Mouse (Mus musculus) kidney, embryonic 15.5 days (tissue): ENCODE data around the gene Klk1b4. TPM values are rescaled to one million over a fixed set of nuclear protein-coding genes. Genes with fewer than 3 reads are reported as not detected.

Experiments
- ATAC-seq: fragments of 200-750 bp; cut with Nextera tagmentation; replicated peaks from 2 replicates; pipeline ENCODE4 v1.8.0; 2017; ENCODE audit warnings: moderate TSS enrichment; ENCODE audit not compliant: low FRiP score
- H3K27ac ChIP-seq: fragments of 300-500 bp; sonication (generic); 2 replicates; pipeline ENCODE4 v1.5.1; 2015; ENCODE audit warnings: mild to moderate bottlenecking, inconsistent platforms
- H3K27me3 ChIP-seq: fragments of 300-500 bp; sonication (generic); 2 replicates; pipeline ENCODE4 v1.6.1; 2015; ENCODE audit warnings: inconsistent platforms
- H3K36me3 ChIP-seq: fragments of 300-500 bp; sonication (generic); 2 replicates; pipeline ENCODE4 v1.6.1; 2015; ENCODE audit warnings: inconsistent platforms
- H3K4me1 ChIP-seq: fragments of 300-500 bp; sonication (generic); 2 replicates; pipeline ENCODE4 v1.6.1; 2015; ENCODE audit warnings: inconsistent platforms
- H3K4me2 ChIP-seq: fragments of 300-500 bp; sonication (generic); 2 replicates; pipeline ENCODE4 v1.6.1; 2015; ENCODE audit warnings: moderate library complexity, mild to moderate bottlenecking, inconsistent platforms
- H3K4me3 ChIP-seq: fragments of 300-500 bp; sonication (generic); replicated peaks from 2 replicates; pipeline ENCODE4 v1.5.1; 2015; ENCODE audit warnings: mild to moderate bottlenecking, inconsistent platforms
- H3K9ac ChIP-seq: fragments of 300-500 bp; sonication (generic); 2 replicates; pipeline ENCODE4 v1.6.1; 2015; ENCODE audit warnings: mild to moderate bottlenecking, inconsistent platforms
- H3K9me3 ChIP-seq: fragments of 300-500 bp; sonication (generic); replicated peaks from 2 replicates; pipeline ENCODE4 v1.6.1; 2016; ENCODE audit warnings: inconsistent platforms
- WGBS: fragments of 180-500 bp; shearing (Covaris S2); methylation state at CpG from one replicate; pipeline ENCODE4 v1.1.7; 2015; ENCODE audit warnings: mixed read lengths; 5-methylcytosine and 5-hydroxymethylcytosine counted together
- polyA plus RNA-seq: library from polyadenylated mRNA; unstranded; fragments of >200 nt; fragmentation: Nextera tagmentation; extraction: Ambion mirVana; gene quantifications from 2 replicates; pipeline ENCODE4 v1.2.1, GENCODE M21; 2015

The Klk1b4 gene
- polyA plus RNA-seq, 1 experiment from 2014 or later = not detected

DNA sequence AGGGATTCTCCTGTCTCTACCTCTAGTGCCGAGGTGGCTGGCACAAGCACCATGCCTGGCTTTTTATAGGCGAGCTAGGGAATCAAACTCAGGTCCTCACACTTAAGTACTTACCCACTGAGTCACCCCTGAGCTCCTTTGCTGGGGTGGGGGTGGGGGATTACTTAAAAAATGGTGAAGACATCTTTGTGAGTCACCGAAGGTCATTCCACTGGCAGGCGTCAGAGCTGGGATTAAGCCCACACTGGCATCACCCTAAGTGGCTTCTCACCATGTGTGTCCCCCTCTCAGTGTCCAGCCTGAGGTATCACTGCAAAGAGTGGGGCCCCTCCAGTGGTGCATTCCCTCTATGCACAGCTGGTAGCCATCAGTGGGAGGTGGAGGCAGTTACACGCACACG lies 53.2 kb downstream of the Klk1b4 start:
- WGBS = 75% methylated on average over 6 of the region's 6 CpGs
- Histone ChIP-seq H3K36me3 (no peaks in the 10 kb centered on the region), H3K4me2 (no peak overlapping the region), H3K9me3 (no peaks in the 10 kb centered on the region), H3K4me3 (no peak overlapping the region), H3K9ac (no peak overlapping the region), H3K27ac (no peak overlapping the region), H3K27me3 (peaks cover 21% of the 10 kb centered on the region), H3K4me1 (peaks cover 6% of the 10 kb centered on the region)
- ATAC-seq = no peak

DNA sequence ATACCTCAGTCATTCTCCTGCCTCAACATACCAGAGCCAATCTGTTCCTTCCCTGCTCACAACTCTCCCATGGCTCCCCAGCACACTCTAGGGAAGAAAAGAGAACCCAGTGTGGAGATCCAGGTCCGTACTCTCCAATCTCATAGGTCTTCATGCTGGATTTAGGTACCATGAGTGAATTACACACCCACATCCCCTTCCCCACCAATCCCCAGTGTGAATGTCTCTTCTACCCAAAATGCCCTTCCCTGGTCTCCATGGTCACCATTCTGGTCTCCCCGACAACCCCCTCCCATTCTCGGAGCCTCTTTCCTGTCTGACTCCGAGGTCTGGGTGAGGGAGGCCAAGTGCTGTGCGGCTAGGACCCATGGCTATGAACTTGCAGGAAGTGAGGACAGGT lies 53.9 kb downstream of the Klk1b4 start, which contains the start of gene Gm15517:
TSS of gene Gm15517 (plus strand) at position 301 of the 400 bp plus-strand sequence.
- no peak within 1 kb of the TSS for H3K4me3 ChIP-seq
- ATAC-seq = no peak
- no peaks in the 10 kb centered on the region for H3K36me3 ChIP-seq
- no peak within 1 kb of the TSS for H3K27ac ChIP-seq
- H3K4me1 ChIP-seq = peaks cover 6% of the 10 kb centered on the region
- peaks cover 24% of the 10 kb centered on the region for H3K27me3 ChIP-seq
- no peaks in the 10 kb centered on the region for H3K9me3 ChIP-seq
- 54% methylated on average over 5 of the region's 5 CpGs for whole genome bisulfite sequencing
- H3K4me2 ChIP-seq = no peak within 1 kb of the TSS
- no peak within 1 kb of the TSS for H3K9ac ChIP-seq

Other genes starting within 250 kb of the Klk1b4 start
- gene Klk1b1, start 240.7 kb upstream of the Klk1b4 start, polyA plus RNA-seq = not detected in 2 replicates
- gene Klk1b9, start 231.4 kb upstream of the Klk1b4 start, polyA plus RNA-seq = not detected in 2 replicates
- gene Klk1b11, start 211.6 kb upstream of the Klk1b4 start, polyA plus RNA-seq = not detected in 2 replicates
- gene Klk1b26, start 195.3 kb upstream of the Klk1b4 start, polyA plus RNA-seq = 0.10 and 0.42 TPM in 2 replicates
- 0.19 TPM in 1 of 2 replicates, not detected in the other for gene Klk1b27, start 155.1 kb upstream of the Klk1b4 start, polyA plus RNA-seq
- not detected in 2 replicates for gene Klk1b21, start 105.1 kb upstream of the Klk1b4 start, polyA plus RNA-seq
- gene Klk1b22, start 94.8 kb upstream of the Klk1b4 start, polyA plus RNA-seq = not detected in 2 replicates
- not detected in 2 replicates for gene Klk1b16, start 70.7 kb upstream of the Klk1b4 start, polyA plus RNA-seq
- not detected in 2 replicates for gene Klk1b24, start 19.2 kb upstream of the Klk1b4 start, polyA plus RNA-seq
- gene Klk1b3, start 9.2 kb upstream of the Klk1b4 start, polyA plus RNA-seq = not detected in 2 replicates
- gene Klk1b5, start 8.5 kb downstream of the Klk1b4 start, polyA plus RNA-seq = not detected in 2 replicates
- gene Klk1, start 17.9 kb downstream of the Klk1b4 start, polyA plus RNA-seq = 4.1 and 6.6 TPM in 2 replicates
- not detected in 2 replicates for gene Gm36864, start 28.7 kb downstream of the Klk1b4 start, polyA plus RNA-seq
- 1.1 and 1.7 TPM in 2 replicates for gene 1700028J19Rik, start 39.3 kb downstream of the Klk1b4 start, polyA plus RNA-seq
- gene 2410002F23Rik, start 39.3 kb downstream of the Klk1b4 start, polyA plus RNA-seq = 159 and 163 TPM in 2 replicates
- gene Acp4, start 49.9 kb downstream of the Klk1b4 start, polyA plus RNA-seq = 0.13 and 0.21 TPM in 2 replicates
- gene Gm15517, start 54.0 kb downstream of the Klk1b4 start, polyA plus RNA-seq = not detected in 2 replicates
- 6.0 and 7.0 TPM in 2 replicates for gene Clec11a, start 99.5 kb downstream of the Klk1b4 start, polyA plus RNA-seq
- 1.6 and 2.5 TPM in 2 replicates for gene Shank1, start 102.8 kb downstream of the Klk1b4 start, polyA plus RNA-seq
- gene Syt3, start 176.7 kb downstream of the Klk1b4 start, polyA plus RNA-seq = 2.4 and 2.5 TPM in 2 replicates
- gene 1700008O03Rik, start 178.4 kb downstream of the Klk1b4 start, polyA plus RNA-seq = 1.1 TPM in 2 replicates
- gene Lrrc4b, start 221.6 kb downstream of the Klk1b4 start, polyA plus RNA-seq = 0.36 and 0.44 TPM in 2 replicates